Mouse (Mus musculus) heart, adult 2 months (tissue): Measurements from ENCODE around the gene Sec14l5.

ENCODE experiments used
- CTCF ChIP-seq: fragments of 200-600 bp; IDR thresholded peaks from 2 replicates; pipeline ENCODE4 v1.8.1; 2022; ENCODE audit warnings: antibody characterized with exemption, mild to moderate bottlenecking, moderate library complexity
- EP300 ChIP-seq: fragments of 200-500 bp; IDR thresholded peaks from 2 replicates; pipeline ENCODE4 v1.6.1; 2011; ENCODE audit warnings: low read depth, low read length, control low read depth; ENCODE audit not compliant: insufficient read depth
- POLR2A ChIP-seq: fragments of 200-500 bp; IDR thresholded peaks from 2 replicates; pipeline ENCODE4 v1.6.1; 2011; ENCODE audit warnings: mild to moderate bottlenecking, low read depth, low read length, control low read depth; ENCODE audit not compliant: insufficient read depth

DNA sequence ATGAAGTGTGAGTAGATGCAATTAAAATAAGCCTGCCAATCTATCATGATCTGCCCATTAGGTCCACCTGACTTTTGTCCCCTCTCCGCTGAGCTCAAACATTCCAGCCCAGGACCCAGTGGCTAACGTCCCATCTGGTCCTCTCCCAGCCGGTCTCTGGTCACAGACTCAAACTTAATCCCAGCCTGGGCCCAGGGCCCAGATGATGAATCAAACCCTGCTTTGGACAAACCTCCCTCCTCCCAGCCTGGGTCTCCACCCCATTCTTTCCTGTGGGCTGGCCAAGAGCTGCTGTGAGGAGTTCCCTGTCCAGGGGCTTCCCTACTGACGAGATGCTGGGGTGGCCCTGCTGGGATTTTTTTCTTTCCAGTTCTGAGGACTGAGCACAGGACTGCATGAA is 7.2 kb upstream of the Sec14l5 start:
- TF ChIP-seq POLR2A (no peak), CTCF (no peak), EP300 (no peak)
